Mouse (Mus musculus) ES-Bruce4 (cell line): ENCODE measurements around the gene Sephs2. TPM values are rescaled to one million over a fixed set of nuclear protein-coding genes. Genes with fewer than 3 reads are reported as not detected.

Source experiments
- H3K27ac ChIP-seq: 2 replicates; pipeline ENCODE4 v1.5.1; 2012; ENCODE audit warnings: low read length, inconsistent platforms; ENCODE audit not compliant: insufficient read depth
- H3K27me3 ChIP-seq: 2 replicates; pipeline ENCODE4 v1.6.1; 2012; ENCODE audit warnings: mild to moderate bottlenecking, low read length, inconsistent platforms; ENCODE audit not compliant: control insufficient read depth, poor library complexity, insufficient read depth, severe bottlenecking
- H3K36me3 ChIP-seq: 2 replicates; pipeline ENCODE4 v1.6.1; 2012; ENCODE audit warnings: inconsistent platforms, mild to moderate bottlenecking, low read length, moderate library complexity; ENCODE audit not compliant: control insufficient read depth, poor library complexity, insufficient read depth, severe bottlenecking
- H3K4me1 ChIP-seq: one replicate; pipeline ENCODE4 v1.8.1; 2011; ENCODE audit warnings: low read length; ENCODE audit not compliant: control insufficient read depth, insufficient read depth
- H3K4me3 ChIP-seq: 2 replicates; pipeline ENCODE4 v1.5.1; 2011; ENCODE audit warnings: low read depth, mild to moderate bottlenecking, low read length
- H3K9ac ChIP-seq: 2 replicates; pipeline ENCODE4 v1.6.1; 2012; ENCODE audit warnings: low read depth, mild to moderate bottlenecking, inconsistent platforms; ENCODE audit not compliant: poor library complexity, severe bottlenecking
- H3K9me3 ChIP-seq: replicated peaks from 2 replicates; pipeline ENCODE4 v1.6.1; 2012; ENCODE audit warnings: mild to moderate bottlenecking, low read length, inconsistent platforms; ENCODE audit not compliant: control insufficient read depth, poor library complexity, insufficient read depth, severe bottlenecking
- CTCF ChIP-seq: IDR thresholded peaks from one replicate; pipeline ENCODE4 v1.8.1; 2011; ENCODE audit warnings: low read depth, low read length
- EP300 ChIP-seq: IDR thresholded peaks from 2 replicates; pipeline ENCODE4 v1.6.1; 2011; ENCODE audit warnings: low read depth, low read length; ENCODE audit not compliant: insufficient read depth
- POLR2A ChIP-seq: IDR thresholded peaks from one replicate; pipeline ENCODE4 v1.8.1; 2011; ENCODE audit warnings: low read length; ENCODE audit not compliant: insufficient read depth
- polyA plus RNA-seq: library from polyadenylated mRNA; stranded (reverse); fragments of >200 nt; gene quantifications from 2 replicates; pipeline ENCODE4 v1.2.4, GENCODE M21; 2011; ENCODE audit warnings: low read depth; ENCODE audit not compliant: missing spikeins, insufficient read depth, insufficient read length

The Sephs2 gene
- polyA plus RNA-seq, 1 experiment: 77.5 TPM

GRCm38 (mm10) chr7:127244658-127245510 lies 29.0 kb downstream of the Sephs2 start:
- no peaks in the 10 kb centered on the region; the same call in 1 of the 2 replicates for H3K36me3 ChIP-seq

GRCm38 (mm10) chr7:127243870-127244657 lies 29.8 kb downstream of the Sephs2 start, which contains the start of gene Zfp771:
TSS of gene Zfp771 (plus strand) at chr7:127244274.
- Histone ChIP-seq H3K9ac (peak within 1 kb of the TSS; percentile 82), H3K4me1 (peaks cover 2% of the 10 kb centered on the region), H3K4me3 (peak within 1 kb of the TSS; percentile 91), H3K36me3 (no peaks in the 10 kb centered on the region; the same call in 1 of the 2 replicates), H3K27ac (peak within 1 kb of the TSS; percentile 70), H3K9me3 (no peaks in the 10 kb centered on the region), H3K27me3 (no peaks in the 10 kb centered on the region)
- TF ChIP-seq CTCF: no peak
- peak; percentile 12 for TF ChIP-seq POLR2A

More at GRCm38 (mm10) chr7:127244658-127245510, 29.0 kb downstream of the Sephs2 start:
- Histone ChIP-seq H3K27me3 (no peaks in the 10 kb centered on the region), H3K27ac (peak overlapping the region; percentile 70), H3K4me3 (peak overlapping the region; percentile 91), H3K9ac (peak overlapping the region; percentile 82), H3K9me3 (no peaks in the 10 kb centered on the region), H3K4me1 (peaks cover 2% of the 10 kb centered on the region)
- TF ChIP-seq EP300 (no peak), POLR2A (no peak), CTCF (no peak)

- Histone ChIP-seq H3K4me1 (peaks cover 2% of the 10 kb centered on the region), H3K36me3 (no peaks in the 10 kb centered on the region; the same call in 1 of the 2 replicates), H3K27me3 (no peaks in the 10 kb centered on the region), H3K4me3 (peak overlapping the region; percentile 58), H3K9ac (peak overlapping the region; percentile 82), H3K27ac (peak overlapping the region; percentile 62), H3K9me3 (no peaks in the 10 kb centered on the region)
- TF ChIP-seq CTCF: no peak
- TF ChIP-seq EP300: no peak
- TF ChIP-seq POLR2A: no peak
Observed at GRCm38 (mm10) chr7:127243361-127243867, 30.4 kb downstream of the Sephs2 start.

- peak overlapping the region; percentile 33; the same call in 1 of the 2 replicates for H3K27ac ChIP-seq
- H3K9ac ChIP-seq: peak overlapping the region; percentile 95
- TF ChIP-seq EP300 (no peak), POLR2A (no peak), CTCF (no peak)
Observed at GRCm38 (mm10) chr7:127234777-127235176, 39.1 kb downstream of the Sephs2 start.

GRCm38 (mm10) chr7:127233765-127234164 lies 40.1 kb downstream of the Sephs2 start:
- no peaks in the 10 kb centered on the region for H3K4me1 ChIP-seq
- H3K27me3 ChIP-seq: no peaks in the 10 kb centered on the region
- H3K36me3 ChIP-seq: peaks cover 39% of the 10 kb centered on the region
- H3K27ac ChIP-seq: peak overlapping the region; percentile 88
- H3K4me3 ChIP-seq: peak overlapping the region; percentile 89
- H3K9me3 ChIP-seq: no peaks in the 10 kb centered on the region
- TF ChIP-seq CTCF (no peak), EP300 (no peak), POLR2A (no peak)
- peak overlapping the region; percentile 95 for H3K9ac ChIP-seq

More at GRCm38 (mm10) chr7:127234777-127235176, 39.1 kb downstream of the Sephs2 start:
- Histone ChIP-seq H3K4me1 (no peaks in the 10 kb centered on the region), H3K27me3 (no peaks in the 10 kb centered on the region), H3K9me3 (no peaks in the 10 kb centered on the region), H3K36me3 (peaks cover 37% of the 10 kb centered on the region), H3K4me3 (peak overlapping the region; percentile 78)
